Mouse (Mus musculus): ENCODE results near the gene Mybpc2. TPM values are rescaled to one million over a fixed set of nuclear protein-coding genes. Genes with fewer than 3 reads are reported as not detected.

Gene Mybpc2
- total RNA-seq, 2 experiments from 2014 or later, result 1.3 TPM; not detected in 1

DNA sequence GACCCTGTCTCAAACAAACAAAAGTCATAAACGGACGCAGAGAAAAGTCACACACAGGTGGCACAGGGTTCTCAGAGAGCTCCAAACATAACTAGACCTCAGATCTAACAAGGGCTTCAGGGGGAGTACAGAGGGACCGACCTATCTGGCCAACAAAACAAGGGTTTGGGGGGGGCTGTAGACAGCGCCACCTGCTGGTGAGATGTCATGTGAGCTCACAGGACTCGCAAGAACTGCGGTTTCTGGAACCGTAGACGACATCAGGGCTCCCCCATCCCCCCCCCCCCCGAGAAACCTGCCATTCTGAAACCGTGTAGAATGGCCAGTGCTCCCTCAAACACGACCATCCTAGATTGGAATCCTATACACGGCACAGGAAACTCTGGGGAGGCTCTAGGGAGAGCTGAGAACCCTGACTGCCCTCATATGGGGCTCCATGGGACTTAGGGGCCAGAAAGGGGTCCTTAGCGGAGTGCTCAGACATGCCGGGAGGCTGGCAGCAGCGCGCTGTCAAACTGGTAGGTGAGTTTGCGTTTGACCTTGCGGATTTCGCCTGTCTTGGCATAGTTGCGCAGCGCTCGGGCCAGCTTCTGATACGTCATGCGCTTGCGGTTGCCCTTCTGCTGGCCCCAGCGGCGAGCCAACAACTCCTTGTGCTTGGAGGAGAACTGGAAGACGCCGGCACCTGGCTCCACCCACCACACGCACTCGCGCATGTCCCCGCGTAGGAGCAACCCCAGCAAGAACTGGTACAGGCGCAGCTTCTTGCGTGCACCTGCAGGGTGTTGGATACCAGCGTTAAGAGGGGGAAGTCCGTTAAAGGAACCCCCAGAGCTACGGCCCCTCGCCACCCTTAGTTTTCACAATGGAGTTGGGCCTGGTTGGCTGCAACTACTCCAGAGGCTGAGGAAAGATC, 3.3 kb upstream of the Mybpc2 start:
- 0 out of 2 replicates have a peak, but pooled peaks have one; percentile 24 for ATAC-seq (replicated peaks; ENCODE audit: low FRiP score, poor library complexity, severe bottlenecking)

DNA sequence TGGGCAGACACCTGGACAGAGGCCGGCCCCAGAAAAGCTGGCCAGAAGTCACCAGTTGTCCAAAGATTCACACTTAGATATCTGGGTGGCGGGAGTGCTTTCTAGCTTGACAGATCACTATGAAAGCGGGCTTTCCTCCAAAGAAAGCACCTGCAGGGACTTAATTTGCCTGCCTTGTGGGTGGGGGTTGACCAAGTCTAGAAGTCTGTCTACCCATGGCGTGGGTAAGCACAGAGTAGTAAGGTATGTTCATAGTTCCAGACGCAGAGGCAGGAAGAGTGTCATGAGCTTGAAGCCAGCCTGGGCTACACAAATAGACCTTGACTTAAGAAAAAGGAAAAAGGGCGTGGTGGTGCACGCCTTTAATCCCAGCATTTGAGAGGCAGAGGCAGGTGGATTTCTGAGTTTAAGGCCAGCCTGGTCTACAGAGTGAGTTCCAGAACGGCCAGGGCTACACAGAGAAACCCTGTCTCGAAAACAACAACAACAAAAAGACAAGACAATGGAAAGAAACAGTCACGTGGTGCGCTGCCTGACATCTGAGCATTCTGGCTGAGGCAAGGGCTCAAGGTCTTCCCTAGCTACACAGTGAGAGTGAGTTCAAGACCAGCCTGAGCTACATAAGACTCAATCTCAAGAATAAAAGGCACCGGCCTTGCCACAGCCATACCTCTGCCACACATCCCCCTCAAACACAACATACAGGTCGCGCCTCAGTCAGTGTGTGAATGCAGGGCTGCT, 2.1 kb upstream of the Mybpc2 start:
- no peak for ATAC-seq (replicated peaks; ENCODE audit: low FRiP score, poor library complexity, severe bottlenecking)

DNA sequence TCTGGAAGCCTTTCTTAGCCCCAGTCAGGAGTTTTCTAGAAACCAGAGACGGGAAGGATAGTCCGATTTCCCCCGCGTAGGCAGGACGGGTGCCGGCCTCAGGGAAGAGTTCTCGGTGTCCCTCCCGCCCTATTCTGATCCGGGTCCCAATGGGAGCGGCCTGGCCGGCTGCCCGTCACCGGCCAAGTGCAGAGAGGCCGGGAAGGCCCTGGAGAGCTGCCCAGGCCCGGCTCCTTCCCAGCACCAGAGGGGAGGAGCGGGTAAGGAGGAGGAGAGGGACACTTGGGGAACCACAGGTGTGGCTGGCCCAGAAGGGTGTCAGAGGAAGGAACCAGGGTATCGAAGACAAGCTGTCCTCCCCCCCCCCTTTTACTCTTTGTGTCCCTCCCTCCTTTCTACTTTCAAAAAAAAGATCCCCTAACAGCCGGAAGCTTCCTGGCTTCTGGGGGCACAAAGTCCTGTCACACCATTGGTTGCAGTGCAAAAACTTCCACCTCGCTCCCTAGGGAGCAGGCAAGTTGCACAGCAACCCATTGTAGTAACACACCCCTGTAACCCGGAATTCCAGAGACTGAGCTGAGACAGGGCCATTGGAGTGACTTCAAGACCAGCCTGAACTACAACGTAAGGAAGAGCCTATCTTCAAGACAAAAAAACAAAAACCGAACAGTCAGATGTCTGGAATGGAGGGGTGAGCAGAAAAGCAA, 823 bp upstream of the Mybpc2 start:
- no peak for ATAC-seq (replicated peaks; ENCODE audit: low FRiP score, poor library complexity, severe bottlenecking)

DNA sequence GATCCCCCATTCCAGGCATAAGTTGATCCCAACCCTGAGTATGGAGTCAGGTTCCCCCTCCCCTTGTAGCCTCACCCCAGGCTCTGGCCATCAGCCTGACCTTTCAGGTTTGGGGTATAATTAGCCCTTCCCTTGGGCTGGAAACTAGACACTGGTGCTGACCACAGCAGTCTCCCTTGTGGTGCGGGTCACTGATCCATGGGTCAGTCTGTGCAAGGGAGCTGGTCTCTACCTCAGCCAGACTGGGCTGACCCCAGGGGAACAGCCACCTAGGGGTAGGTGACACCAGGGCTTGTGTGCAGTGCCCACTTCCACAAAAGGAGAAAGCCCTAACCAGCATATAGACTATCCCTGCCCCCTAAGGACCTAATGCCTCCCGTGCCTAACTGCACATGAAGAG, 1.4 kb downstream of the Mybpc2 start:
- ATAC-seq (replicated peaks; ENCODE audit: low FRiP score, poor library complexity, severe bottlenecking), result no peak

DNA sequence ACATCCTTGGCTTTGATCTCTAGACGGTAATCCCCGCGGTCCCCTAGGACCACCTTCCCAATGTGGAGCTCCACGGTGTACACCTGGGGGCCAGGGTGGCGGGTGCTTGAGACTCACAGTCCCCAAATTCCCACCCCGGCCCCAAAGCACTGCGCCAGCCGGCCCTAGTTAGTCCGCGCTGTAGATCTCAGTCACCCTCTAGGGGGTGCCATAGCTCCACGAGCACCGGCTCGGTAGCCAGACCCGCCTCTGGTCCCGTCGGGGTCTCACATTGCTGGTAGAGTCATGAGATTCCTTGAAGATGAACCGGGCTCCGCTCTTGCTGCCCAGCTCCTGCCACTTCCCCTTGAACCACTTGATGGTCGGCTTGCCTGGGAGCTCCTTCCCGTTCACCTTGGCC, 2.7 kb downstream of the Mybpc2 start:
- ATAC-seq (replicated peaks; ENCODE audit: low FRiP score, poor library complexity, severe bottlenecking), result no peak

DNA sequence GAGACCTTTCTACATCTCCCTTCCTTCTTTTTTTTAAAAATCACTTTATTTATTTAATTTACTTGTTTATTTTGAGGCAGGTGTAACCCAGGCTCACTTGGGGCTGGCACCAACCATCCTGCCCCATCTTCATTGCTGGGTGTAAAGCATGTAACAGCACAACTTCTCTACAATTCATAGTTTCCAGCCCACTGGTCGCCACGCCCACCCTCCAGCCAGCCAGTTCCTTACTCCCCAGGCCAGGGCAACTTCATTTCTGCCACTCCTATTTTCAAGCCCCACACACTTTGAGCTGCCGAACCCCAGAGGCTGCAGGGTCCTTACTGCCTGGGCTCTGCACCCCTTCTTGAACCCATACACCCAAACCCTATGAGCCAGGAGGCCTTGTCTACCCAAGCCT, 3.5 kb downstream of the Mybpc2 start:
- ATAC-seq (replicated peaks; ENCODE audit: low FRiP score, poor library complexity, severe bottlenecking), result no peak

DNA sequence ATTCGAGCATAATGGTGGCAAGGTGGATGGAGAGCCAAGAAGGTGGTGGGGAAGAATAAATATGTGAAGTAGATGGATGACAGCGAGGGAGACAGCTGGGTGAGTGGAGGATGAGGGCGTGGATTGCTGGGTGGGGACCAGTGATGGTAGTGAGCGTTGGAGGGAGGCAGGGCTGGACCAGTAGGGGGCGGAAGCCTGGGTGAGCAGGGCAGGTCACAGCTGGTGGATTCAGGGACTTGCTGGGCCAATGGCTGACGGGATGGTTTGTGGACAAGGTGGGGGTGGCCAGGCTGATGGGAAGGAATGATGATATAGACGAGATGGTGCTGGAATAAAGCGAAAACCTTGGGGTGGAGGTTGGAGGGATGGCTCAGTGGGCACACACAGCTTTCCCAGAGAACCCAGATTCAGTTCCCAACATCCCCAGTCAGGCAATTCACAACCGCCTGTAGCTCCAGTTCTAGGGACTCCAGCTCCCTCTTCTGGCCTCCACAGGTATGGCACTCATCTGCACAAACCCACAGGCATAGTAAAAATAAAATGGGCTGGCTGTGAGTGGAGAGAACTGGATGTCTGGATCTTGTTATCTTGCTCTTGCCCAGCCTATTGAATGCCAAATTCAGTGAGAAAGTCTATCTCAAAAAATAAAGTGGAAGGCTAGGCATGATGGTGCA, 5.1 kb downstream of the Mybpc2 start:
- no peak for ATAC-seq (replicated peaks; ENCODE audit: low FRiP score, poor library complexity, severe bottlenecking)

DNA sequence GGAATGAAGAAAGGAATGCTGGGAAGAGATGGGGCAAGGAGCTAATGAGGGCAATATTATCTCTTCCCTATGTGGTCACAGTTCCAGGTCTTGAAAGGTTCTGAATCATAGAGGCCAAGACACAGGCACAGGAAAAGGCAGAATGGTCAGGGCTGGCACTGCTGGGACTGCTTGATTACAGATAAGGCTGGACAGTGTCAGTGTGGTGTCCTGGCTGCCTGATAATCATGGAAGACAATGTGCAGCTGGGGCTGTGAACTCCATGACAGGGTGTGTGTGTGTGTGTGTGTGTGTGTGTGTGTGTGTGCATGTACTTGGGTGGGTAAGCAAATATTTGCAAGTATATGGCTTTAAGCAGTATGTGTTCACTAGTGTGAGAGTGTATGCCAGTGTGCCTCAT, 17.0 kb downstream of the Mybpc2 start:
- no peak for ATAC-seq (replicated peaks; ENCODE audit: low FRiP score, poor library complexity, severe bottlenecking)

DNA sequence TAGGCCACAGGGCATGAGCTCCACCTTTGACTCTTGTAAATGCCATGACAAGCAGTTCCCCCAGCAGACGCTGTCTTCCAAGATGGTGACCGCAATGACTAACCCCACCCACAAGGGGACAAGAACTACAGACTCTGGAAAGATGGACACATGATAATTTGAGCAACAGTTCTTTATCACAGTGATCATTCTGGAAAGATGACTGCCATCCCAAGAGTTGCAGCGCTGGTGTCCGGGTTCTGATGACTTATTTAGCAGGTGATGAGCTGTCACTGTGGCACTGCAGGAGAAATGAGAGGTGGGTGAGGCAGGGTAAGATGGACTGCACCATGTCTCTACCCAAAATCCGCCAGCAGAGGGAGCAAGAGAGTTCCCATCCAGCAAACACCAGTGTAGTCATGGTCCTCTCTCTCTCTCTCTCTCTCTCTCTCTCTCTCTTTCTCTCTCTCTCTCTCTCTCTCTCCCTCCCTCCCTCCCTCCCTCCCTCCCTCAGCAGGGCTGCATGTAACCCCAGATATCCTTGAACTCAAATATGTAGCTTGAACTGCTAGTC, 22.8 kb downstream of the Mybpc2 start:
- 0 out of 2 replicates have a peak, but pooled peaks have one; percentile 43 for ATAC-seq (replicated peaks; ENCODE audit: low FRiP score, poor library complexity, severe bottlenecking)

DNA sequence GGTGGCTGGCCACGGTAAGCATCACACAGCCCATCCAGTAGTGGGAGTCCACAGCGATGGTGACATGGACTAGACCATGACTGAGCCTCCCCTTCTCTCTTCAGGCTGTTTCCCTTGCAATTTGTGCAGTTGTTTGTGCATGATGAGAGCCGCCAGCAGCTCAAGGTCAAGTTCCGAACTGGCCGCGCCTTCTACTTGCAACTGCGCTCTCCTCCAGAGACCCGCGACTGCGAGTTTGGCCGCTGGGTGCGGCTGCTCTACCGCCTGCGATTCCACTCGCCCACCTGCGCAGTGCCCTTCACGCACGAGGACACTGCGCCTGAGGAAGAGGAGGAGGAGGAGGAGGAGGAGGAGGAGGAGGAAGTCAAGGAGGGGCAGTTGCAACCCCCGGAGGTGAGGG, 24.4 kb downstream of the Mybpc2 start:
- ATAC-seq (replicated peaks; ENCODE audit: low FRiP score, poor library complexity, severe bottlenecking), result no peak

DNA sequence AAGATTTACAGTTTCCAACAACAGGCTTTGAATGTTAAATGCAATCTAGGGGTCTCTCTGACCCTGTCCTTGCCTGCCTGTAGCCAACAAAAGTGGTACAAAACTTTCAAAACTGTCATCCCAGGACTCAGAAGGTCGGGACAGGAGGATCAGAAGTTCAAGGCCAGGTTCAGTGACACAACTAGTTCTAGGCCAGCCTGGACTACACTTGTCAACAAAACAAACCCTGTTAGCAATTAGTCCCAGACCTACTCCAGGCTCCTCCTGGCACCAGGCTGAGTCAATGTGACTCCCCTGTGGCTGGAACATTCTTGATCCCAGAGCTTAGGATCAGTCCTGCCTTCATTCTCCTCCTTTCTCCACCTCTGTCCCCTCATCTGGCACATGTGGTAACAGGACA, 25.5 kb downstream of the Mybpc2 start:
- ATAC-seq (replicated peaks; ENCODE audit: low FRiP score, poor library complexity, severe bottlenecking), result no peak

DNA sequence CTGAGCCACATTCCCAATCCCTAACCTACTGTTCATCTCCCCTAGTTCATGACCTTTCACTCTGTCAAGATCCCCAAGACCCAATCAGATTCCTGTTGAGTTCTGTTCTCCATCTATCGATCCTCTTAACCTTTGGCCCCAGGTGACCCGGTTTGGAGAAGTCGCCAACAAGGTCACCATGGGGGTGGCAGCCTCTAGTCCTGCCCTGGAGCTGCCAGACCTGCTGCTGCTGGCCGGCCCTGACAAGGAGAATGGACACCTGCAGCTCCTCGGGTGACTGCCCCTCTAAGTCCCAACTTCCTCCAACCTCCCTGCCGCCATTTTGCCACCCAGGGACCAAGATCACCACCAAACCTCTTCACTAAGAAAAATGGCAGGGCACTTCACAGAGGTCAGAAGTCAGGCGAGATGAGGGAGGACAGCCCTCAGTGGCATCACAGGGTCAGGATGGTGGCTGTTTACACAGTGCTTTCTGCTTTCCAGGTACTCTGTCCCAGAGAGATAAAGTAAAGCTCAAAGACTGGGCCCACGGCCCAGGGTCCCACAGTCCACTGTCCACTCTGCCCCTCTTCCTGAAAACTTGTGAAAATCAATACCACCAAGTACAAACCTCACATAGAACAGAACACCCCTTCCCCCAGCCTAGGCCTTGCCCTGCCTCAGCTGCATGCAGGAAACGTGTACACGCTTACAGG, 26.9 kb downstream of the Mybpc2 start:
- ATAC-seq (replicated peaks; ENCODE audit: low FRiP score, poor library complexity, severe bottlenecking), result no peak

DNA sequence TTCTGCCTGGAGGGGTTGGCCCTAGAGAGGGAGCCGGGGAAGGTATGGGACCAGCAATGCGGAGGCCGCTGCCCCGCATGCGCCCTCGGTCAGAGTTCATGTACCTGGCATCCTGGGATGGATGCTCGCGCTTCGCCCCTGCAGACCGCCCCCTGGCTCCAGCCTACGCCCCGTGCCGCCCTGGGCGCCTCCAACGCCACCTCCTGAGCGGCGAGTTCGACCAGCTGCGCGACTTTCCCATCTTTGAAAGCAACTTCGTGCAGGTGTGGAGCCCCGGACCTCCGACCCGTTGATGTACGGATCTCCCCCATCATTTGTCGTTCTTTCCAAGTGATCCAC, 27.7 kb downstream of the Mybpc2 start:
- ATAC-seq (replicated peaks; ENCODE audit: low FRiP score, poor library complexity, severe bottlenecking), result peak; percentile 69

DNA sequence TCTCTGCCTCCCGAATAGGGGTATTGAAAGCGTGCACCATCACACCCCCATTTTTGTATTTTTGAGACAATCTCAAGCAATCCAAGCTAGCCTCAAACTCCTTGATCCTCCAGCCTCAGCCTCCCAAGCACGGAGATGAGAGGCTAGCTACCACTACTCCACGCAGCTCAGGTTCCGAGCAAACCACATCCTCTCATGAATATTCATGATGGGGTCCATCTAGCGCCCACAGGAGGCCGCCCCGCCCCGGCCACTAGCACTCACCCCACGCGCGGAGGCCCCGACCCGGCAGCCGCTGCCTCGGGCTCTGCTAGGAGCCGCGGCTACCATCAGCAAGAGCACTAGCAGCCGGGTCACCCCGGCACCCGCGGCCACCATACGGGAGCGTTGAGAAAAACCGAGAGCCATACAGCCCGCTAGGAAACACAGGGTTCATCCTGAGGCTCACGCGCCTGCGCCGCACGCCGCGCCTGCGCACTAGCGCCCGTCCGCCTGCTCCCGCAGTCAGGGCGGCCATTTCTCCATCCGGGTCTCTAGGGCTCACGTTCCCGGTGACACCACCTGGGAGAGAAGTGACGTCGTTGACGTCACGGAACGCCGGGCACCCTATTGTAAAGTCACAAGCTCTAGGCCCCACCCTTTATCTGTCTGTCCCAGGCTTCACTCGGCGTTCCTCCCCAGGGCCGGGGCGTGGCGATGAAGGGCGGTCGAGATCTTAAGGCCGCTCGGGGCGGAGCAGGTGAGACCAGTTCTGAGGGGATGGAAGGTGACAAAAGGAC, 28.3 kb downstream of the Mybpc2 start, which contains the start of the genes Emc10 and Fam71e1:
Gene Emc10 (minus strand): TSS at position 538 of the 779 bp plus-strand sequence.
Gene Fam71e1 (plus strand): TSS at position 590 of the 779 bp plus-strand sequence.
- ATAC-seq (replicated peaks; ENCODE audit: low FRiP score, poor library complexity, severe bottlenecking), result peak; percentile 88

DNA sequence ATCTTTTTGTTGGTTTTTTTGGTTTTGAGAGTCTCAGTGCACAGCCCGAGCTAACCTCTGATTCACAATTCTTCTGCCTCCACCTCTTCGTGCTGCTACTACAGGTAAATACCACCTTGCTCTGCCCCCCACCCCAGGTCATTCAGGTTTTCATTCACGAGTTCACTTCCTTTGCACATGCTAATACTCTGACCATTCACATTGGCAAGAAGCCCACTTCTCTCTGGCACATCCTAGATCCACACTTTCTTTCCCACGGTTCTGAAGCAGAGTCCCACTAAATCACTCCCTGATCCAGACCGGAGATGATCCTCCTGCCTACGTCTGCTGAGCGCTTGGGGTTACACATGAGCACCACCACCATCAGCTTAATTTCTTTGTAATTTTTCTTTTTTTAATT, 29.4 kb downstream of the Mybpc2 start:
- no peak for ATAC-seq (replicated peaks; ENCODE audit: low FRiP score, poor library complexity, severe bottlenecking)

DNA sequence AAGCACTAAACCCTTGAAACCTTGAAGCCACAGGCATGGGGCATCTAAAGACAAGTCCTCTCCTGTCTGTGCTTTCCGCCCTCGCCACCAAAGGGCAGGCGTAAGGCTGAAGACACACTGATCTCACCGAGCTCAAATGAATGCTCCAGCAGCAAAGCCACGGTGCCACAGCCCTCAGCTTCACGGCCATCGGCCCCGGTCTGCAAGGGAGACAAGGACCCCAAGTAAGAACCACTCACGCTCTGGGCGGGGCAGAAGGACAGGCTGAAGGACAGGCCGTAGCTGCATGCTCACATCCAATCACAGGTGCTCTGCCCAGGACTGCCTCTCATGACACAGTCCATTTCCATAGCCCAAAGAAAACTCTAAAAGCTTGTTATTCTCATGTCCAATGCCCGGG, 29.8 kb downstream of the Mybpc2 start:
- ATAC-seq (replicated peaks; ENCODE audit: low FRiP score, poor library complexity, severe bottlenecking), result no peak

DNA sequence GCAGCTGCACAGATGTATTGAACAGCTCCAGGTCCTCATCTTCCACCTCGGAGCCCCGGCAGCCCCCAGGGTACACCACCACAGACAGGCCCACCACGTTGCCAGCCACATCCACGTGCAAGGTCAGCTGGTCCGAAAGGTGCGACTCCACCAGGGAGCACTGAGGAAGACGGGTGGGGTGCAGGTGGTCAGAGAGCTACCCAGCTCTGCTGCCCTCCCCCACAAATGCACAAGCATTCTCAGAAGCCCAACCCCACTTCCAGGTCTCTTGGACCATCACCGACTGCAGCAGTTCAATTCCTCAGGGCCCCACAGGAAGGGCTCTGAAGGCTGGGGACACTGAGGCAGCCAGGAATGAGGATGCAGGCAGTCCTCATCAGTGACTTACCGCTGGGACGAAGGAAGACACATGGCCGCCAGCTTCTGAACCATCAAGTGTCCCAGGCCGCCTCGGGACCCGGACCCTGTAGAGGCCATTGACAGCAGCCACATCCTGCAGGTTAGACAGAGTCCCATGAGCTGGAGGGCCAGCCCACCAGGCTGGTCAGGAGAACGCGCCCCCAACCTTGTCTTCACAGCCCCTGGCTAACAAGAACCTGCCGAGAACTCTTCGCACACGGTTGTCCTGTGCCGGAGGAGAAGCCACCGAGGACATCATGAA, 32.2 kb downstream of the Mybpc2 start:
- no peak for ATAC-seq (replicated peaks; ENCODE audit: low FRiP score, poor library complexity, severe bottlenecking)

DNA sequence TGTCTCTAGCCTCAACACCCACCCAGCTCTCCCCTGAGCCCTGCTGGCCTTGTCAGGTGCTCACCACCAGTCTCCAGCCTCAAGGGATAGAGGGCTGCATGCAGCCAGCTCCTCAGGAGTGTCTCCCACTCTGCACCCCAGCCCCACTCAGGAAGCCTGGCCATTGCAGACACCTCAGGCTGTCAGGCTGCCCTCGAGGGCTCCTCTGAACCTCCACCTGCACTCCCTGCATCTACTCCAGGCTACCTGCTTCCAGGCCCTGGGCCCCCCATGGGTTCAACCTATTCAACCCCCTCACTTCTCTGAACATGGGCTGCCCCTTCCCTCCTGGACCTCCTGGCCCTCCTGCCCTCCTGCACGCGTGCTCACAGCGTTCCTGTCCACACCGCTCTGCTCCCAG, 33.1 kb downstream of the Mybpc2 start:
- ATAC-seq (replicated peaks; ENCODE audit: low FRiP score, poor library complexity, severe bottlenecking), result no peak
